In the genomic region with DNA sequence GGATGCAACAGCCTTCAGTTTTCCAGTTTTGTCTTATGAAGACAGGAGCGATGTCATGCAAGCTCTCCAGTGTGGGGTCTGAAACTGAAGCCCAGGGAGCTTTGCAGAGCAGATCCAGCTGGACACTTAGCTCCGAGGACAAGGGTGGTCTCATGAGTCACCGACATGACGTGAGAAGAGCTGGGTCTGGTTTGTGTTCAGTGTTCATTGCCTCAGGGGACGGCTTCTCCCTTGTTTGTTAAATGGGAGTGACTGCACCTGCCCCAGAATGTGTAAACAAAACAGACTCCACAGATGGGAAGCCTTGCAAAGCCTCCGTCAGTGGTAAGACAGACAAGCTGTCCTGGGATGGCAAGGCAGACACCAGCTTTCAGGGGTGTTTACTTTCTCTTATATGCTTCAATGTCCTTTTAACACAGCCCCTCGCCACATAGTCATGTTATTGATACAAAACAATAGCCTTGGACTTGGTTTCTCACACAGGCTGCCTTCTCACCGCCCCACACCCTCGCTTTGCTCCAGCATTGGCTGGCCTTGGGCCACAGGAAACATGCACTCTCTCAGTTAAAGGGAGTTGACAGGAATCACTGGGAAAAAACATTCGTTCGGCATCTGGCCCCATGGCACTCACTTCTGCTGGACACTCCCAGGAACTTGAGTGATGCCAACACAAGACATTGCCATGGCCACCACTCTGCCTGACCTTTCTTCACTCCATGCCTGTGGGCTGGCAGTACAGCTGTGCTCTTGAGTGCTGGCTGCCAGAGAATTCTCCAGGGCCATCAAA, we compare ENCODE assay signal across 15 mouse cellular contexts. TPM values are rescaled to one million over a fixed set of nuclear protein-coding genes. Genes with fewer than 3 reads are reported as not detected.
A peak's percentile ranks its signal among the peaks of the same experiment; 100 is the strongest.
DNase-seq lines count a peak whose midpoint lies in the region; ATAC-seq and TF ChIP-seq lines count a peak whose summit lies in the region.
"Had no signal": no experiment of that assay in that cellular context is flagged by ENCODE, and none has a peak within 500 bp of the region (broad histone marks: within the 10 kb centered on the region; RNA-seq: fewer than 3 reads in every experiment).

No protein-coding gene starts in this region.

- no peak overlapping the region for H3K4me3 ChIP-seq in kidney, embryonic 14.5 days (ENCODE audit: low read length)
- H3K4me3 ChIP-seq in heart, embryonic 11.5 days (ENCODE audit: low read depth, low read length) = no peak overlapping the region
- no peak overlapping the region for H3K4me3 ChIP-seq in lung, postnatal 0 days (ENCODE audit: low read depth, low read length)
- H3K4me3 ChIP-seq: megakaryocyte, embryonic 14.5 days had no signal

- 56% methylated on average over 11 of the region's 11 CpGs for WGBS in kidney, embryonic 14.5 days
- 51% methylated on average over 11 of the region's 11 CpGs for WGBS in heart, embryonic 11.5 days (ENCODE audit: insufficient replicate concordance)
- WGBS in lung, postnatal 0 days = 30% methylated on average over 11 of the region's 11 CpGs

- no peak overlapping the region for H3K27ac ChIP-seq in kidney, embryonic 14.5 days (ENCODE audit: low read depth, low read length)
- H3K27ac ChIP-seq in heart, embryonic 11.5 days (ENCODE audit: low read depth, low read length) = no peak overlapping the region
- H3K27ac ChIP-seq in lung, postnatal 0 days (ENCODE audit: low read length) = no peak overlapping the region

- TF ChIP-seq CTCF in lung, postnatal 0 days (IDR thresholded peaks at IDR 0.05) = no peak

- no peaks in the 10 kb centered on the region for H3K27me3 ChIP-seq in kidney, embryonic 14.5 days (ENCODE audit: control insufficient read depth, insufficient read depth, low read length)
- no peaks in the 10 kb centered on the region for H3K27me3 ChIP-seq in heart, embryonic 11.5 days (ENCODE audit: control insufficient read depth, insufficient read depth, low read length)
- H3K27me3 ChIP-seq in lung, postnatal 0 days (replicated peaks; ENCODE audit: insufficient read depth, low read length) = no peaks in the 10 kb centered on the region
- H3K27me3 ChIP-seq: megakaryocyte, embryonic 14.5 days had no signal

- H3K4me2 ChIP-seq in kidney, embryonic 14.5 days (replicated peaks; ENCODE audit: low read depth, low read length) = no peak overlapping the region
- no peak overlapping the region for H3K4me2 ChIP-seq in heart, embryonic 11.5 days
- H3K4me2 ChIP-seq in lung, postnatal 0 days (replicated peaks; ENCODE audit: low read depth, low read length) = no peak overlapping the region

- no peak overlapping the region for H3K9ac ChIP-seq in kidney, embryonic 14.5 days (ENCODE audit: low read depth, low read length)
- no peak overlapping the region for H3K9ac ChIP-seq in heart, embryonic 11.5 days (ENCODE audit: low read depth, low read length)
- no peak overlapping the region for H3K9ac ChIP-seq in lung, postnatal 0 days (replicated peaks; ENCODE audit: low read depth)

- H3K36me3 ChIP-seq in kidney, embryonic 14.5 days (ENCODE audit: control insufficient read depth, insufficient read depth, low read length) = no peaks in the 10 kb centered on the region
- no peaks in the 10 kb centered on the region for H3K36me3 ChIP-seq in heart, embryonic 11.5 days (ENCODE audit: control insufficient read depth, insufficient read depth, low read length)
- no peaks in the 10 kb centered on the region for H3K36me3 ChIP-seq in lung, postnatal 0 days (ENCODE audit: insufficient read depth, low read length)

- no peak for TF ChIP-seq EP300 in lung, postnatal 0 days (IDR thresholded peaks at IDR 0.05)

- 0 out of 2 replicates have a peak, but pooled peaks have one; percentile 43 for ATAC-seq in kidney, embryonic 14.5 days (ENCODE audit: low FRiP score, low TSS enrichment)
- 0 out of 2 replicates have a peak, but pooled peaks have one; percentile 22 for ATAC-seq in heart, embryonic 11.5 days (replicated peaks; ENCODE audit: insufficient number of reproducible peaks, low FRiP score, low TSS enrichment)
- peak; percentile 47 for ATAC-seq in lung, postnatal 0 days
- ATAC-seq in megakaryocyte-erythroid progenitor cell, adult 5-6 weeks (replicated peaks; ENCODE audit: low FRiP score, low TSS enrichment, poor library complexity, severe bottlenecking) = no peak
- ATAC-seq: activated CD4-positive, CD25-positive, alpha-beta regulatory T cell, adult 4 months; forebrain, embryonic 14.5 days; inflammation-experienced regulatory T-cells, adult 6 months had no signal

- no peaks in the 10 kb centered on the region for H3K4me1 ChIP-seq in kidney, embryonic 14.5 days (ENCODE audit: control insufficient read depth, insufficient read depth, low read length)
- H3K4me1 ChIP-seq in heart, embryonic 11.5 days (ENCODE audit: control insufficient read depth, insufficient read depth, low read length) = no peaks in the 10 kb centered on the region
- no peaks in the 10 kb centered on the region; the same call in 1 of the 2 replicates for H3K4me1 ChIP-seq in lung, postnatal 0 days (ENCODE audit: insufficient read depth, low read depth, low read length)
- H3K4me1 ChIP-seq: megakaryocyte, embryonic 14.5 days had no signal

- no peaks in the 10 kb centered on the region for H3K9me3 ChIP-seq in kidney, embryonic 14.5 days (ENCODE audit: control insufficient read depth, low read length)
- H3K9me3 ChIP-seq in heart, embryonic 11.5 days (replicated peaks; ENCODE audit: control insufficient read depth, low read length) = no peaks in the 10 kb centered on the region
- H3K9me3 ChIP-seq in lung, postnatal 0 days (ENCODE audit: low read length) = no peaks in the 10 kb centered on the region
- H3K9me3 ChIP-seq: megakaryocyte, embryonic 14.5 days had no signal

- no peak for DNase-seq in kidney, postnatal 36 days
- DNase-seq in adrenal gland, postnatal 14 days = peak; percentile 62
- peak; percentile 29 for DNase-seq in lung, postnatal 0 days (ENCODE audit: low spot score)
- no peak for DNase-seq in right cerebral cortex, postnatal 10 days (ENCODE audit: low spot score in 2 of 2)
- DNase-seq in testis, postnatal 10 days (ENCODE audit: low spot score) = no peak
- DNase-seq: cerebellum, adult 9-11 months; thymus, postnatal 14 days had no signal

RNA-seq across cellular contexts. Expression of gene Fermt1, which starts 44.3 kb away (rescaled TPM):
- 12.4 and 15.9 TPM in 2 replicates for polyA plus RNA-seq in kidney, embryonic 14.5 days (2014; fragmentation: Nextera tagmentation; extraction: Ambion mirVana)
- not detected in 2 replicates for total RNA-seq in adrenal gland, postnatal 14 days (2021)
- polyA plus RNA-seq in heart, embryonic 11.5 days (2014; fragmentation: Nextera tagmentation; extraction: Ambion mirVana) = 0.44 and 1.5 TPM in 2 replicates
- 1.5 and 3.1 TPM in 2 replicates for polyA plus RNA-seq in lung, postnatal 0 days (2015; fragmentation: Nextera tagmentation; extraction: Ambion mirVana)
- total RNA-seq in megakaryocyte-erythroid progenitor cell, adult 5-6 weeks (2014; fragmentation: Nextera tagmentation) = not detected in 2 replicates
- total RNA-seq in megakaryocyte-erythroid progenitor cell, adult 5-6 weeks (2017) = not detected in 2 replicates
- total RNA-seq: neutrophil, adult 5-6 weeks had no signal
- polyA plus RNA-seq: activated CD4-positive, CD25-positive, alpha-beta regulatory T cell, adult 4 months; forebrain, embryonic 14.5 days had no signal

Comparison
In these comparisons a context has a peak if more than half of its experiments do, and no peak if none do; other contexts are left out.
1. DNase-seq: peak in adrenal gland, postnatal 14 days (single experiment) and lung, postnatal 0 days (single experiment); none in kidney, postnatal 36 days (0 of 2), right cerebral cortex, postnatal 10 days (0 of 2) and testis, postnatal 10 days (single experiment).